Mouse (Mus musculus): ENCODE data around the gene Krt9. TPM values are rescaled to one million over a fixed set of nuclear protein-coding genes. Genes with fewer than 3 reads are reported as not detected.
"Not testable (repeated sequence)": the region's sequence is repeated elsewhere in the genome, so short reads cannot be mapped to it uniquely, and the experiment has no call there.

The Krt9 gene
- 0.07 and 0.09 TPM in 2 replicates for polyA plus RNA-seq (2014; fragmentation: Nextera tagmentation; extraction: Ambion mirVana)

GRCm38 (mm10) chr11:100192992-100193391, at the start of gene Krt9:
Gene Krt9, minus strand, starts transcription at chr11:100193246.
- ATAC-seq (ENCODE audit: insufficient number of reproducible peaks, low FRiP score, low TSS enrichment, low read depth) (no peak), DNase-seq (ENCODE audit: low spot score) (no peak)
- Histone ChIP-seq H3K27ac (replicated peaks; ENCODE audit: low read depth, low read length) (no peak within 1 kb of the TSS), H3K4me1 (ENCODE audit: control insufficient read depth, insufficient read depth, low read length) (no peaks in the 10 kb centered on the region), H3K9me3 (ENCODE audit: control insufficient read depth, low read length) (no peaks in the 10 kb centered on the region), H3K4me3 (ENCODE audit: low read depth, low read length) (no peak within 1 kb of the TSS), H3K36me3 (ENCODE audit: control insufficient read depth, insufficient read depth, low read length) (no peaks in the 10 kb centered on the region), H3K4me2 (ENCODE audit: low read depth, severe bottlenecking) (no peak within 1 kb of the TSS), H3K27me3 (ENCODE audit: control insufficient read depth, insufficient read depth, low read length) (no peaks in the 10 kb centered on the region), H3K9ac (ENCODE audit: low read length) (no peak within 1 kb of the TSS)
- 45% methylated on average over 9 of the region's 9 CpGs for WGBS

GRCm38 (mm10) chr11:100240272-100240671, 47.2 kb upstream of the Krt9 start:
- H3K4me1 ChIP-seq (ENCODE audit: control insufficient read depth, insufficient read depth, low read length); H3K36me3 ChIP-seq (ENCODE audit: control insufficient read depth, insufficient read depth, low read length); ATAC-seq (ENCODE audit: insufficient number of reproducible peaks, low FRiP score, low TSS enrichment, low read depth); DNase-seq (ENCODE audit: low spot score); H3K27ac ChIP-seq (replicated peaks; ENCODE audit: low read depth, low read length); H3K4me2 ChIP-seq (ENCODE audit: low read depth, severe bottlenecking); H3K4me3 ChIP-seq (ENCODE audit: low read depth, low read length); H3K9ac ChIP-seq (ENCODE audit: low read length); H3K27me3 ChIP-seq (ENCODE audit: control insufficient read depth, insufficient read depth, low read length); H3K9me3 ChIP-seq (ENCODE audit: control insufficient read depth, low read length): not testable (repeated sequence)
- WGBS: 89% methylated on average over 4 of the region's 4 CpGs

GRCm38 (mm10) chr11:100221741-100222140, 28.7 kb upstream of the Krt9 start:
- WGBS: 76% methylated on average over 8 of the region's 8 CpGs

GRCm38 (mm10) chr11:100219304-100219703, 26.3 kb upstream of the Krt9 start:
- Histone ChIP-seq H3K36me3 (ENCODE audit: control insufficient read depth, insufficient read depth, low read length) (no peaks in the 10 kb centered on the region), H3K4me3 (ENCODE audit: low read depth, low read length) (no peak overlapping the region), H3K4me1 (ENCODE audit: control insufficient read depth, insufficient read depth, low read length) (no peaks in the 10 kb centered on the region), H3K9ac (ENCODE audit: low read length) (no peak overlapping the region), H3K9me3 (ENCODE audit: control insufficient read depth, low read length) (no peaks in the 10 kb centered on the region), H3K27me3 (ENCODE audit: control insufficient read depth, insufficient read depth, low read length) (no peaks in the 10 kb centered on the region), H3K27ac (replicated peaks; ENCODE audit: low read depth, low read length) (no peak overlapping the region), H3K4me2 (ENCODE audit: low read depth, severe bottlenecking) (no peak overlapping the region)
- WGBS: 81% methylated on average over 4 of the region's 4 CpGs
- DNase-seq (ENCODE audit: low spot score) (no peak), ATAC-seq (ENCODE audit: insufficient number of reproducible peaks, low FRiP score, low TSS enrichment, low read depth) (no peak)

More at GRCm38 (mm10) chr11:100221741-100222140, 28.7 kb upstream of the Krt9 start:
- H3K27me3 ChIP-seq (ENCODE audit: control insufficient read depth, insufficient read depth, low read length): no peaks in the 10 kb centered on the region
- no peak overlapping the region for H3K4me3 ChIP-seq (ENCODE audit: low read depth, low read length)
- DNase-seq (ENCODE audit: low spot score): no peak
- no peak overlapping the region for H3K9ac ChIP-seq (ENCODE audit: low read length)
- ATAC-seq (ENCODE audit: insufficient number of reproducible peaks, low FRiP score, low TSS enrichment, low read depth): no peak
- H3K4me2 ChIP-seq (ENCODE audit: low read depth, severe bottlenecking): no peak overlapping the region
- H3K9me3 ChIP-seq (ENCODE audit: control insufficient read depth, low read length): no peaks in the 10 kb centered on the region
- no peaks in the 10 kb centered on the region for H3K4me1 ChIP-seq (ENCODE audit: control insufficient read depth, insufficient read depth, low read length)
- H3K27ac ChIP-seq (replicated peaks; ENCODE audit: low read depth, low read length): no peak overlapping the region
- no peaks in the 10 kb centered on the region for H3K36me3 ChIP-seq (ENCODE audit: control insufficient read depth, insufficient read depth, low read length)

GRCm38 (mm10) chr11:100208542-100208941, 15.5 kb upstream of the Krt9 start:
- ATAC-seq (ENCODE audit: insufficient number of reproducible peaks, low FRiP score, low TSS enrichment, low read depth): no peak
- no peak overlapping the region for H3K4me2 ChIP-seq (ENCODE audit: low read depth, severe bottlenecking)
- peak; percentile 35 for DNase-seq (ENCODE audit: low spot score)
- no peak overlapping the region for H3K9ac ChIP-seq (ENCODE audit: low read length)
- H3K36me3 ChIP-seq (ENCODE audit: control insufficient read depth, insufficient read depth, low read length): no peaks in the 10 kb centered on the region
- H3K4me3 ChIP-seq (ENCODE audit: low read depth, low read length): no peak overlapping the region
- H3K27ac ChIP-seq (replicated peaks; ENCODE audit: low read depth, low read length): no peak overlapping the region
- no peaks in the 10 kb centered on the region for H3K9me3 ChIP-seq (ENCODE audit: control insufficient read depth, low read length)
- no peaks in the 10 kb centered on the region for H3K4me1 ChIP-seq (ENCODE audit: control insufficient read depth, insufficient read depth, low read length)
- H3K27me3 ChIP-seq (ENCODE audit: control insufficient read depth, insufficient read depth, low read length): no peaks in the 10 kb centered on the region
- 56% methylated on average over 6 of the region's 6 CpGs for WGBS

GRCm38 (mm10) chr11:100207498-100207897, 14.5 kb upstream of the Krt9 start, which contains the start of gene Krt14:
Gene Krt14, minus strand, starts transcription at chr11:100207548.
- no peaks in the 10 kb centered on the region for H3K36me3 ChIP-seq (ENCODE audit: control insufficient read depth, insufficient read depth, low read length)
- H3K4me2 ChIP-seq (ENCODE audit: low read depth, severe bottlenecking): no peak within 1 kb of the TSS
- WGBS: 91% methylated on average over 8 of the region's 8 CpGs
- no peak within 1 kb of the TSS for H3K9ac ChIP-seq (ENCODE audit: low read length)
- H3K9me3 ChIP-seq (ENCODE audit: control insufficient read depth, low read length): no peaks in the 10 kb centered on the region
- no peak within 1 kb of the TSS for H3K27ac ChIP-seq (replicated peaks; ENCODE audit: low read depth, low read length)
- H3K4me3 ChIP-seq (ENCODE audit: low read depth, low read length): no peak within 1 kb of the TSS
- H3K4me1 ChIP-seq (ENCODE audit: control insufficient read depth, insufficient read depth, low read length): no peaks in the 10 kb centered on the region
- H3K27me3 ChIP-seq (ENCODE audit: control insufficient read depth, insufficient read depth, low read length): no peaks in the 10 kb centered on the region
- DNase-seq (ENCODE audit: low spot score) (no peak), ATAC-seq (ENCODE audit: insufficient number of reproducible peaks, low FRiP score, low TSS enrichment, low read depth) (no peak)

GRCm38 (mm10) chr11:100203448-100203847, 10.4 kb upstream of the Krt9 start:
- H3K27me3 ChIP-seq (ENCODE audit: control insufficient read depth, insufficient read depth, low read length): no peaks in the 10 kb centered on the region
- no peak overlapping the region for H3K9ac ChIP-seq (ENCODE audit: low read length)
- DNase-seq (ENCODE audit: low spot score) (peak; percentile 84), ATAC-seq (ENCODE audit: insufficient number of reproducible peaks, low FRiP score, low TSS enrichment, low read depth) (no peak)
- H3K4me1 ChIP-seq (ENCODE audit: control insufficient read depth, insufficient read depth, low read length): no peaks in the 10 kb centered on the region
- H3K4me2 ChIP-seq (ENCODE audit: low read depth, severe bottlenecking): no peak overlapping the region
- H3K4me3 ChIP-seq (ENCODE audit: low read depth, low read length): no peak overlapping the region
- H3K27ac ChIP-seq (replicated peaks; ENCODE audit: low read depth, low read length): no peak overlapping the region
- no peaks in the 10 kb centered on the region for H3K36me3 ChIP-seq (ENCODE audit: control insufficient read depth, insufficient read depth, low read length)
- WGBS: 21% methylated on average over 6 of the region's 6 CpGs
- no peaks in the 10 kb centered on the region for H3K9me3 ChIP-seq (ENCODE audit: control insufficient read depth, low read length)

- no peak overlapping the region for H3K4me3 ChIP-seq (ENCODE audit: low read depth, low read length)
- no peak overlapping the region for H3K4me2 ChIP-seq (ENCODE audit: low read depth, severe bottlenecking)
- H3K27ac ChIP-seq (replicated peaks; ENCODE audit: low read depth, low read length): no peak overlapping the region
- DNase-seq (ENCODE audit: low spot score) (no peak), ATAC-seq (ENCODE audit: insufficient number of reproducible peaks, low FRiP score, low TSS enrichment, low read depth) (no peak)
- no peaks in the 10 kb centered on the region for H3K27me3 ChIP-seq (ENCODE audit: control insufficient read depth, insufficient read depth, low read length)
- H3K4me1 ChIP-seq (ENCODE audit: control insufficient read depth, insufficient read depth, low read length): no peaks in the 10 kb centered on the region
- no peak overlapping the region for H3K9ac ChIP-seq (ENCODE audit: low read length)
- H3K9me3 ChIP-seq (ENCODE audit: control insufficient read depth, low read length): no peaks in the 10 kb centered on the region
- 81% methylated on average over 4 of the region's 4 CpGs for WGBS
- no peaks in the 10 kb centered on the region for H3K36me3 ChIP-seq (ENCODE audit: control insufficient read depth, insufficient read depth, low read length)
These were observed 9.9 kb upstream of the Krt9 start for GRCm38 (mm10) chr11:100202906-100203305.

GRCm38 (mm10) chr11:100200104-100200820, 7.2 kb upstream of the Krt9 start:
- Histone ChIP-seq H3K4me1 (ENCODE audit: control insufficient read depth, insufficient read depth, low read length) (no peaks in the 10 kb centered on the region), H3K4me3 (ENCODE audit: low read depth, low read length) (no peak overlapping the region), H3K36me3 (ENCODE audit: control insufficient read depth, insufficient read depth, low read length) (no peaks in the 10 kb centered on the region), H3K9me3 (ENCODE audit: control insufficient read depth, low read length) (no peaks in the 10 kb centered on the region), H3K9ac (ENCODE audit: low read length) (no peak overlapping the region), H3K27me3 (ENCODE audit: control insufficient read depth, insufficient read depth, low read length) (no peaks in the 10 kb centered on the region), H3K4me2 (ENCODE audit: low read depth, severe bottlenecking) (no peak overlapping the region), H3K27ac (replicated peaks; ENCODE audit: low read depth, low read length) (no peak overlapping the region)
- 46% methylated on average over 8 of the region's 8 CpGs for WGBS
- DNase-seq (ENCODE audit: low spot score) (peak; percentile 55), ATAC-seq (ENCODE audit: insufficient number of reproducible peaks, low FRiP score, low TSS enrichment, low read depth) (no peak)

Measured in limb, embryonic 11.5 days (tissue).